Comparison of ENCODE assay signal across 14 mouse cellular contexts in the genomic region with DNA sequence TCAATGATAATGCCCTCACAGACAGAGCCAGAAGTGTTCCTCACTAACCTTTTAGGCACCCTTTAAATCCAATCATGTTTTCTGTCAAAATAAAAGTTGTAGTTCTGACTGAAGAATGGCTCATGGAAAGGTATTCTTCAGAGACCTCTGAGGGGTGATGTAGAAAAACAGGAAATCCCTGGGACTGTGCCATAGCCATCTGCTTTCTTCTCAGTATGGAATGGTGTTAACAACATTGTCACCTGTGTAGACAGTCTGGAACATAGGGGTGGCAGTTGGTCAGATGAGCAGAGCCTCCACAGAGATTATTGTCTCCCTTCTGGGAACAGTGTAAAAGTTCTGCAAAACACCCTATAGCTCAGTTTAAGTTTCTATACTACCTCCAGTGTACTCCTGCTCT.
"Had no signal": no experiment of that assay in that cellular context is flagged by ENCODE, and none has a peak within 500 bp of the region (broad histone marks: within the 10 kb centered on the region; RNA-seq: fewer than 3 reads in every experiment).

No protein-coding gene starts in this region.

- DNase-seq: lung, adult 18-20 months; lung, embryonic 14.5 days; lung, postnatal 10 days; lung, postnatal 4 days; midbrain, embryonic 14.5 days; retina, postnatal 1 day; right cerebral cortex, adult 18-20 months; right cerebral cortex, postnatal 25 days; right cerebral cortex, postnatal 4 days; spleen, adult 18-20 months; thymus, adult 18-20 months; thymus, postnatal 14 days; thymus, postnatal 36 days had no signal

- ATAC-seq: midbrain, embryonic 16.5 days had no signal
